Mouse (Mus musculus): ENCODE measurements around the gene Gm21293. TPM values are rescaled to one million over a fixed set of nuclear protein-coding genes. Genes with fewer than 3 reads are reported as not detected.
"Not testable (repeated sequence)": the region's sequence is repeated elsewhere in the genome, so short reads cannot be mapped to it uniquely, and the experiment has no call there.

Gm21293 gene
- polyA plus RNA-seq (2015; fragmentation: Nextera tagmentation; extraction: Ambion mirVana), result not detected in 2 replicates

GRCm38 (mm10) chr10:104142687-104143086, at the start of gene Gm21293:
Gene Gm21293, plus strand, starts transcription at chr10:104142987.
- H3K4me1 ChIP-seq (replicated peaks; ENCODE audit: control insufficient read depth, insufficient read depth, low read length); H3K4me3 ChIP-seq (ENCODE audit: low read depth, low read length); H3K36me3 ChIP-seq (ENCODE audit: control insufficient read depth, insufficient read depth); H3K4me2 ChIP-seq (replicated peaks; ENCODE audit: low read depth); H3K9ac ChIP-seq (ENCODE audit: low read depth, low read length); ATAC-seq; H3K9me3 ChIP-seq (ENCODE audit: control insufficient read depth); H3K27ac ChIP-seq (ENCODE audit: low read depth, low read length); H3K27me3 ChIP-seq (replicated peaks; ENCODE audit: control insufficient read depth, insufficient read depth, low read length): not testable (repeated sequence)
- WGBS, result no CpG with 5 or more reads among the region's 3 CpGs

- Histone ChIP-seq H3K4me3 (ENCODE audit: low read depth, low read length) (no peak overlapping the region), H3K4me2 (replicated peaks; ENCODE audit: low read depth) (no peak overlapping the region), H3K27ac (ENCODE audit: low read depth, low read length) (no peak overlapping the region), H3K4me1 (replicated peaks; ENCODE audit: control insufficient read depth, insufficient read depth, low read length) (no peaks in the 10 kb centered on the region), H3K9ac (ENCODE audit: low read depth, low read length) (no peak overlapping the region), H3K9me3 (ENCODE audit: control insufficient read depth) (no peaks in the 10 kb centered on the region), H3K36me3 (ENCODE audit: control insufficient read depth, insufficient read depth) (no peaks in the 10 kb centered on the region), H3K27me3 (replicated peaks; ENCODE audit: control insufficient read depth, insufficient read depth, low read length) (no peaks in the 10 kb centered on the region)
- no peak for TF ChIP-seq CTCF (IDR thresholded peaks at IDR 0.05; ENCODE audit: low read depth)
- WGBS, result 69% methylated on average over 3 of the region's 3 CpGs
- no peak for ATAC-seq
These were observed 32.7 kb upstream of the Gm21293 start for GRCm38 (mm10) chr10:104110044-104110443.

- H3K4me2 ChIP-seq (replicated peaks; ENCODE audit: low read depth), result no peak overlapping the region
- no peaks in the 10 kb centered on the region for H3K9me3 ChIP-seq (ENCODE audit: control insufficient read depth)
- H3K4me1 ChIP-seq (replicated peaks; ENCODE audit: control insufficient read depth, insufficient read depth, low read length), result no peaks in the 10 kb centered on the region
- no peak overlapping the region for H3K9ac ChIP-seq (ENCODE audit: low read depth, low read length)
- no peaks in the 10 kb centered on the region for H3K27me3 ChIP-seq (replicated peaks; ENCODE audit: control insufficient read depth, insufficient read depth, low read length)
- H3K36me3 ChIP-seq (ENCODE audit: control insufficient read depth, insufficient read depth), result no peaks in the 10 kb centered on the region
- no peak for TF ChIP-seq CTCF (IDR thresholded peaks at IDR 0.05; ENCODE audit: low read depth)
- ATAC-seq, result no peak
- H3K27ac ChIP-seq (ENCODE audit: low read depth, low read length), result no peak overlapping the region
- no peak overlapping the region for H3K4me3 ChIP-seq (ENCODE audit: low read depth, low read length)
- 71% methylated on average over 2 of the region's 2 CpGs for WGBS
These were observed 24.5 kb upstream of the Gm21293 start for GRCm38 (mm10) chr10:104118312-104118711.

DNA sequence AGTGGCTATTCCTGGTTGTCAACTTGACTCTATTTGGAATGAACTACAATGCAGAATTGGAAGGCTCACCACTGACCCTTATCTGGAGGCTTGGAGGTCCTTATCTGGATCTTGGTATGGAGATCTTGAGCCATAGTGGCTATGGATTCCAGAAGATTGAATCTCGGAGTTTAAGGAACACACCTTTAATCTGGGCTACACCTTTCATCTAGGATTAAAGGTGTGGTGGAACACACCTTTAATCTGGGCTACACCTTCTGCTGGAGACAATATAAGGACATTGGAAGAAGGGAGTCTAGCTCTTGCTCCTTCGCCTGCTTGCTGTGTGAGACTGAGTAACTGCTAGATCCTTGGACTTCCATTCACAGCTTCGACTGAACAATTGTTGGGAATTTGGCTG, 8.4 kb downstream of the Gm21293 start, which contains the start of gene Gm6763:
Gene Gm6763 (plus strand): TSS at position 301 of the 400 bp plus-strand sequence.
- not testable (repeated sequence) for H3K4me3 ChIP-seq (ENCODE audit: low read depth, low read length); H3K27me3 ChIP-seq (replicated peaks; ENCODE audit: control insufficient read depth, insufficient read depth, low read length); ATAC-seq; H3K4me1 ChIP-seq (replicated peaks; ENCODE audit: control insufficient read depth, insufficient read depth, low read length); H3K27ac ChIP-seq (ENCODE audit: low read depth, low read length); H3K9me3 ChIP-seq (ENCODE audit: control insufficient read depth); H3K36me3 ChIP-seq (ENCODE audit: control insufficient read depth, insufficient read depth); H3K9ac ChIP-seq (ENCODE audit: low read depth, low read length); H3K4me2 ChIP-seq (replicated peaks; ENCODE audit: low read depth)
- no CpG with 5 or more reads among the region's 3 CpGs for WGBS

DNA sequence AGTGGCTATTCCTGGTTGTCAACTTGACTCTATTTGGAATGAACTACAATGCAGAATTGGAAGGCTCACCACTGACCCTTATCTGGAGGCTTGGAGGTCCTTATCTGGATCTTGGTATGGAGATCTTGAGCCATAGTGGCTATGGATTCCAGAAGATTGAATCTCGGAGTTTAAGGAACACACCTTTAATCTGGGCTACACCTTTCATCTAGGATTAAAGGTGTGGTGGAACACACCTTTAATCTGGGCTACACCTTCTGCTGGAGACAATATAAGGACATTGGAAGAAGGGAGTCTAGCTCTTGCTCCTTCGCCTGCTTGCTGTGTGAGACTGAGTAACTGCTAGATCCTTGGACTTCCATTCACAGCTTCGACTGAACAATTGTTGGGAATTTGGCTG, 16.9 kb downstream of the Gm21293 start, which contains the start of gene Gm8764:
Gene Gm8764 (plus strand): TSS at position 301 of the 400 bp plus-strand sequence.
- not testable (repeated sequence) for H3K4me1 ChIP-seq (replicated peaks; ENCODE audit: control insufficient read depth, insufficient read depth, low read length); H3K27ac ChIP-seq (ENCODE audit: low read depth, low read length); H3K9me3 ChIP-seq (ENCODE audit: control insufficient read depth); H3K36me3 ChIP-seq (ENCODE audit: control insufficient read depth, insufficient read depth); H3K4me3 ChIP-seq (ENCODE audit: low read depth, low read length); ATAC-seq; H3K4me2 ChIP-seq (replicated peaks; ENCODE audit: low read depth); H3K9ac ChIP-seq (ENCODE audit: low read depth, low read length); H3K27me3 ChIP-seq (replicated peaks; ENCODE audit: control insufficient read depth, insufficient read depth, low read length)
- no CpG with 5 or more reads among the region's 3 CpGs for WGBS

DNA sequence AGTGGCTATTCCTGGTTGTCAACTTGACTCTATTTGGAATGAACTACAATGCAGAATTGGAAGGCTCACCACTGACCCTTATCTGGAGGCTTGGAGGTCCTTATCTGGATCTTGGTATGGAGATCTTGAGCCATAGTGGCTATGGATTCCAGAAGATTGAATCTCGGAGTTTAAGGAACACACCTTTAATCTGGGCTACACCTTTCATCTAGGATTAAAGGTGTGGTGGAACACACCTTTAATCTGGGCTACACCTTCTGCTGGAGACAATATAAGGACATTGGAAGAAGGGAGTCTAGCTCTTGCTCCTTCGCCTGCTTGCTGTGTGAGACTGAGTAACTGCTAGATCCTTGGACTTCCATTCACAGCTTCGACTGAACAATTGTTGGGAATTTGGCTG, 25.4 kb downstream of the Gm21293 start, which contains the start of gene Gm21304:
Gene Gm21304 (plus strand): TSS at position 301 of the 400 bp plus-strand sequence.
- not testable (repeated sequence) for ATAC-seq; H3K4me1 ChIP-seq (replicated peaks; ENCODE audit: control insufficient read depth, insufficient read depth, low read length); H3K27ac ChIP-seq (ENCODE audit: low read depth, low read length); H3K9ac ChIP-seq (ENCODE audit: low read depth, low read length); H3K36me3 ChIP-seq (ENCODE audit: control insufficient read depth, insufficient read depth); H3K4me3 ChIP-seq (ENCODE audit: low read depth, low read length); H3K4me2 ChIP-seq (replicated peaks; ENCODE audit: low read depth); H3K27me3 ChIP-seq (replicated peaks; ENCODE audit: control insufficient read depth, insufficient read depth, low read length); H3K9me3 ChIP-seq (ENCODE audit: control insufficient read depth)
- WGBS, result no CpG with 5 or more reads among the region's 3 CpGs

- not testable (repeated sequence) for H3K4me2 ChIP-seq (replicated peaks; ENCODE audit: low read depth); H3K9me3 ChIP-seq (ENCODE audit: control insufficient read depth); H3K9ac ChIP-seq (ENCODE audit: low read depth, low read length); H3K4me3 ChIP-seq (ENCODE audit: low read depth, low read length); H3K27ac ChIP-seq (ENCODE audit: low read depth, low read length); H3K36me3 ChIP-seq (ENCODE audit: control insufficient read depth, insufficient read depth); H3K4me1 ChIP-seq (replicated peaks; ENCODE audit: control insufficient read depth, insufficient read depth, low read length); H3K27me3 ChIP-seq (replicated peaks; ENCODE audit: control insufficient read depth, insufficient read depth, low read length); ATAC-seq
- WGBS, result no CpG with 5 or more reads among the region's 3 CpGs
These were observed 33.9 kb downstream of the Gm21293 start, which contains the start of gene Gm21312 for GRCm38 (mm10) chr10:104176724-104177123. Gene Gm21312, plus strand, starts transcription at chr10:104177024.

GRCm38 (mm10) chr10:104185233-104185632, 42.4 kb downstream of the Gm21293 start, which contains the start of gene Gm20765:
Gene Gm20765, plus strand, starts transcription at chr10:104185533.
- WGBS, result no CpG with 5 or more reads among the region's 3 CpGs
- H3K4me1 ChIP-seq (replicated peaks; ENCODE audit: control insufficient read depth, insufficient read depth, low read length); H3K27me3 ChIP-seq (replicated peaks; ENCODE audit: control insufficient read depth, insufficient read depth, low read length); H3K27ac ChIP-seq (ENCODE audit: low read depth, low read length); H3K36me3 ChIP-seq (ENCODE audit: control insufficient read depth, insufficient read depth); H3K4me3 ChIP-seq (ENCODE audit: low read depth, low read length); H3K9ac ChIP-seq (ENCODE audit: low read depth, low read length); H3K9me3 ChIP-seq (ENCODE audit: control insufficient read depth); ATAC-seq; H3K4me2 ChIP-seq (replicated peaks; ENCODE audit: low read depth): not testable (repeated sequence)

GRCm38 (mm10) chr10:104193742-104194141, 51.0 kb downstream of the Gm21293 start, which contains the start of gene Gm4340:
Gene Gm4340, plus strand, starts transcription at chr10:104194042.
- H3K4me2 ChIP-seq (replicated peaks; ENCODE audit: low read depth); H3K9ac ChIP-seq (ENCODE audit: low read depth, low read length); ATAC-seq; H3K27me3 ChIP-seq (replicated peaks; ENCODE audit: control insufficient read depth, insufficient read depth, low read length); H3K36me3 ChIP-seq (ENCODE audit: control insufficient read depth, insufficient read depth); H3K4me3 ChIP-seq (ENCODE audit: low read depth, low read length); H3K9me3 ChIP-seq (ENCODE audit: control insufficient read depth); H3K27ac ChIP-seq (ENCODE audit: low read depth, low read length); H3K4me1 ChIP-seq (replicated peaks; ENCODE audit: control insufficient read depth, insufficient read depth, low read length): not testable (repeated sequence)
- WGBS, result no CpG with 5 or more reads among the region's 3 CpGs

All from intestine, postnatal 0 days (tissue).